In the genomic region with DNA sequence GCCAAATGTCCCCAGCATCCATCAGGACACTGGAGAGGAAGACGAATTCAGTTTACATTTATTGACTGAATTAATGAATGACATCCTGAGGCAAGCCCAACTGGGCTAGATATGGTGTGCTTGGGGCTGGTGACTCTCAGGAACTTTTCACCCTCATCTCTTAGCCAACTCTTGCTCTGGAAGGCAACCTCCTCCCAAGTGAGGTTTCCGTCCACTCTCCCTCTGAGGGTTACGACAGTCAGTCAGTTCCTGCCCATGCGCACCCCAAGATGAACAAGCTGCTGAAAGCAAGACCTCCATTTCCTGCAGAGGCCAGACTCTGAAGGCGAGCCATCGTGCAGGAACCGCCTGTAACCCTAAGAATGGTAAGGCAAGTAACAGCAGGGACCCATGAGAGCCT, we compare ENCODE assay signal across 33 mouse cellular contexts. TPM values are rescaled to one million over a fixed set of nuclear protein-coding genes. Genes with fewer than 3 reads are reported as not detected.
DNase-seq lines count a peak whose midpoint lies in the region; ATAC-seq and TF ChIP-seq lines count a peak whose summit lies in the region.
"Had no signal": no experiment of that assay in that cellular context is flagged by ENCODE, and none has a peak within 500 bp of the region (broad histone marks: within the 10 kb centered on the region; RNA-seq: fewer than 3 reads in every experiment).

No protein-coding gene starts in this region.

- 0 out of 2 replicates have a peak overlapping the region, but pooled peaks have one; percentile 21 for H3K9ac ChIP-seq in forebrain, embryonic 13.5 days
- no peak overlapping the region for H3K9ac ChIP-seq in forebrain, postnatal 0 days
- no peak overlapping the region for H3K9ac ChIP-seq in neural tube, embryonic 12.5 days
- H3K9ac ChIP-seq in liver, embryonic 12.5 days: peak overlapping the region; percentile 90
- H3K9ac ChIP-seq: heart, embryonic 12.5 days; hindbrain, embryonic 15.5 days; stomach, embryonic 15.5 days had no signal

- H3K36me3 ChIP-seq in forebrain, embryonic 13.5 days (ENCODE audit: poor library complexity, severe bottlenecking): peaks cover 29% of the 10 kb centered on the region
- peaks cover 14% of the 10 kb centered on the region for H3K36me3 ChIP-seq in forebrain, postnatal 0 days (ENCODE audit: insufficient read depth)
- peaks cover 18% of the 10 kb centered on the region for H3K36me3 ChIP-seq in neural tube, embryonic 12.5 days
- peaks cover 59% of the 10 kb centered on the region for H3K36me3 ChIP-seq in liver, embryonic 12.5 days
- H3K36me3 ChIP-seq: hindbrain, embryonic 15.5 days had no signal

- no peak overlapping the region for H3K4me3 ChIP-seq in forebrain, embryonic 13.5 days
- no peak overlapping the region for H3K4me3 ChIP-seq in forebrain, postnatal 0 days (ENCODE audit: low read depth, low read length)
- no peak overlapping the region for H3K4me3 ChIP-seq in neural tube, embryonic 12.5 days
- no peak overlapping the region for H3K4me3 ChIP-seq in liver, embryonic 12.5 days
- H3K4me3 ChIP-seq: gastrocnemius, adult 2 months; heart, embryonic 12.5 days; hindbrain, embryonic 15.5 days; midbrain, embryonic 10.5 days; stomach, embryonic 15.5 days had no signal

- ATAC-seq in forebrain, embryonic 13.5 days: no peak
- no peak for ATAC-seq in forebrain, postnatal 0 days
- no peak for ATAC-seq in neural tube, embryonic 12.5 days (ENCODE audit: low FRiP score, low read depth)
- no peak for ATAC-seq in liver, embryonic 12.5 days
- no peak for ATAC-seq in monocyte, adult 5-6 weeks (replicated peaks; ENCODE audit: insufficient number of reproducible peaks, low FRiP score, low TSS enrichment, poor library complexity, severe bottlenecking)
- ATAC-seq: midbrain, embryonic 16.5 days; Patski had no signal

- no peak for TF ChIP-seq CTCF in forebrain, postnatal 0 days (IDR thresholded peaks at IDR 0.05; ENCODE audit: low read depth)

- peaks cover 32% of the 10 kb centered on the region for H3K4me1 ChIP-seq in forebrain, embryonic 13.5 days
- H3K4me1 ChIP-seq in forebrain, postnatal 0 days (ENCODE audit: insufficient read depth): peaks cover 3% of the 10 kb centered on the region; the same call in 1 of the 2 replicates
- peaks cover 37% of the 10 kb centered on the region for H3K4me1 ChIP-seq in neural tube, embryonic 12.5 days
- peaks cover 80% of the 10 kb centered on the region for H3K4me1 ChIP-seq in liver, embryonic 12.5 days

- H3K4me2 ChIP-seq in forebrain, embryonic 13.5 days: no peak overlapping the region
- no peak overlapping the region for H3K4me2 ChIP-seq in forebrain, postnatal 0 days (ENCODE audit: low read depth)
- peak overlapping the region; percentile 27; the same call in 1 of the 2 replicates for H3K4me2 ChIP-seq in neural tube, embryonic 12.5 days (replicated peaks)
- H3K4me2 ChIP-seq in liver, embryonic 12.5 days: peak overlapping the region; percentile 87
- H3K4me2 ChIP-seq: hindbrain, embryonic 15.5 days; stomach, embryonic 15.5 days had no signal

- no peaks in the 10 kb centered on the region for H3K9me3 ChIP-seq in forebrain, embryonic 13.5 days (replicated peaks)
- H3K9me3 ChIP-seq in forebrain, postnatal 0 days (ENCODE audit: low read length): no peaks in the 10 kb centered on the region
- H3K9me3 ChIP-seq in neural tube, embryonic 12.5 days: no peaks in the 10 kb centered on the region
- H3K9me3 ChIP-seq in liver, embryonic 12.5 days (replicated peaks): no peaks in the 10 kb centered on the region
- H3K9me3 ChIP-seq: G1E; heart, embryonic 12.5 days; hindbrain, embryonic 15.5 days; midbrain, embryonic 10.5 days; stomach, embryonic 15.5 days had no signal

- no peaks in the 10 kb centered on the region for H3K27me3 ChIP-seq in forebrain, embryonic 13.5 days
- no peaks in the 10 kb centered on the region for H3K27me3 ChIP-seq in forebrain, postnatal 0 days (ENCODE audit: insufficient read depth, low read length)
- no peaks in the 10 kb centered on the region for H3K27me3 ChIP-seq in neural tube, embryonic 12.5 days (replicated peaks)
- H3K27me3 ChIP-seq in liver, embryonic 12.5 days (replicated peaks): no peaks in the 10 kb centered on the region
- H3K27me3 ChIP-seq: CH12.LX; heart, embryonic 12.5 days; hindbrain, embryonic 15.5 days; Patski; stomach, embryonic 15.5 days had no signal

- DNase-seq in forebrain, postnatal 0 days: no peak
- DNase-seq in neural tube, embryonic 10.5 days (ENCODE audit: extremely low spot score, low spot score): no peak
- no peak for DNase-seq in urinary bladder, postnatal 25 days (ENCODE audit: low spot score)
- DNase-seq: adrenal gland, adult 2 months; B cell, adult 2 months; cerebellum, adult 8-10 months; cerebellum, postnatal 36 days; heart, postnatal 14 days; kidney, adult 8-10 months; kidney, postnatal 10 days; left cerebral cortex, postnatal 4 days; lung, adult 18-20 months; lung, postnatal 10 days had no signal

- 93% methylated on average over 7 of the region's 7 CpGs for WGBS in forebrain, embryonic 13.5 days
- WGBS in forebrain, postnatal 0 days: 95% methylated on average over 7 of the region's 7 CpGs
- WGBS in neural tube, embryonic 12.5 days: 92% methylated on average over 7 of the region's 7 CpGs
- WGBS in liver, embryonic 12.5 days (ENCODE audit: insufficient replicate concordance): 91% methylated on average over 7 of the region's 7 CpGs

- H3K27ac ChIP-seq in forebrain, embryonic 13.5 days: no peak overlapping the region
- no peak overlapping the region for H3K27ac ChIP-seq in forebrain, postnatal 0 days (ENCODE audit: low read depth, low read length)
- H3K27ac ChIP-seq in neural tube, embryonic 12.5 days: no peak overlapping the region
- peak overlapping the region; percentile 96 for H3K27ac ChIP-seq in liver, embryonic 12.5 days
- H3K27ac ChIP-seq: gastrocnemius, adult 2 months; hindbrain, embryonic 15.5 days; stomach, embryonic 15.5 days had no signal

RNA-seq across cellular contexts. Expression of a gene that starts 2.9 kb away (rescaled TPM):
- 97.1 and 99.3 TPM in 2 replicates for polyA plus RNA-seq in forebrain, embryonic 13.5 days (2015; fragmentation: Nextera tagmentation; extraction: Ambion mirVana)
- 47.2 and 95.0 TPM in 2 replicates for total RNA-seq in forebrain, postnatal 0 days (2014; rRNA removed)
- 94.0 and 96.2 TPM in 2 replicates for polyA plus RNA-seq in forebrain, postnatal 0 days (2015; fragmentation: Nextera tagmentation; extraction: Ambion mirVana)
- 98.8 and 104 TPM in 2 replicates for polyA plus RNA-seq in neural tube, embryonic 12.5 days (2016; fragmentation: Nextera tagmentation; extraction: Ambion mirVana)
- polyA plus RNA-seq in liver, embryonic 12.5 days (2016; fragmentation: Nextera tagmentation; extraction: Ambion mirVana): 131 and 141 TPM in 2 replicates
- total RNA-seq in monocyte, adult 5-6 weeks (2017): 4.0 to 11.8 TPM (median 5.2 TPM) in 3 replicates

RNA-seq across cellular contexts. Expression of a gene that starts 22.9 kb away (rescaled TPM):
- 14.8 and 15.3 TPM in 2 replicates for polyA plus RNA-seq in forebrain, embryonic 13.5 days (2015; fragmentation: Nextera tagmentation; extraction: Ambion mirVana)
- 113 and 120 TPM in 2 replicates for total RNA-seq in forebrain, postnatal 0 days (2014; rRNA removed)
- polyA plus RNA-seq in forebrain, postnatal 0 days (2015; fragmentation: Nextera tagmentation; extraction: Ambion mirVana): 13.0 and 17.9 TPM in 2 replicates
- polyA plus RNA-seq in neural tube, embryonic 12.5 days (2016; fragmentation: Nextera tagmentation; extraction: Ambion mirVana): 19.3 and 21.1 TPM in 2 replicates
- polyA plus RNA-seq in liver, embryonic 12.5 days (2016; fragmentation: Nextera tagmentation; extraction: Ambion mirVana): 5.9 and 6.5 TPM in 2 replicates
- total RNA-seq in monocyte, adult 5-6 weeks (2017): 12.5 to 17.0 TPM (median 14.0 TPM) in 3 replicates

RNA-seq across cellular contexts. Expression of a gene that starts 23.7 kb away (rescaled TPM):
- not detected in 2 replicates for polyA plus RNA-seq in forebrain, embryonic 13.5 days (2015; fragmentation: Nextera tagmentation; extraction: Ambion mirVana)
- total RNA-seq in forebrain, postnatal 0 days (2014; rRNA removed): not detected in 2 replicates
- not detected in 2 replicates for polyA plus RNA-seq in forebrain, postnatal 0 days (2015; fragmentation: Nextera tagmentation; extraction: Ambion mirVana)
- polyA plus RNA-seq in neural tube, embryonic 12.5 days (2016; fragmentation: Nextera tagmentation; extraction: Ambion mirVana): not detected in 2 replicates
- polyA plus RNA-seq in liver, embryonic 12.5 days (2016; fragmentation: Nextera tagmentation; extraction: Ambion mirVana): not detected in 2 replicates
- total RNA-seq in monocyte, adult 5-6 weeks (2017): not detected in 3 replicates
- total RNA-seq: adrenal gland, adult 2 months; CH12.LX; G1E; gastrocnemius, adult 2 months; gastrocnemius, postnatal 4 days; heart, postnatal 14 days; layer of hippocampus, postnatal 14 days; left cerebral cortex, adult 8-10 months; left cerebral cortex, postnatal 4 days; neutrophil, adult 5-6 weeks had no signal
- polyA plus RNA-seq: adrenal gland, adult 2 months; embryonic facial prominence, embryonic 14.5 days; G1E; heart, embryonic 12.5 days; hindbrain, embryonic 15.5 days; intestine, embryonic 14.5 days; midbrain, embryonic 10.5 days; midbrain, embryonic 16.5 days; Patski; stomach, embryonic 15.5 days; thymus, postnatal 0 days had no signal

RNA-seq across cellular contexts. Expression of a gene that starts 29.8 kb away (rescaled TPM):
- 52.0 and 59.7 TPM in 2 replicates for polyA plus RNA-seq in forebrain, embryonic 13.5 days (2015; fragmentation: Nextera tagmentation; extraction: Ambion mirVana)
- total RNA-seq in forebrain, postnatal 0 days (2014; rRNA removed): 10.6 and 11.7 TPM in 2 replicates
- polyA plus RNA-seq in forebrain, postnatal 0 days (2015; fragmentation: Nextera tagmentation; extraction: Ambion mirVana): 12.4 and 15.2 TPM in 2 replicates
- 97.0 and 99.5 TPM in 2 replicates for polyA plus RNA-seq in neural tube, embryonic 12.5 days (2016; fragmentation: Nextera tagmentation; extraction: Ambion mirVana)
- 172 and 182 TPM in 2 replicates for polyA plus RNA-seq in liver, embryonic 12.5 days (2016; fragmentation: Nextera tagmentation; extraction: Ambion mirVana)
- total RNA-seq in monocyte, adult 5-6 weeks (2017): 7.7 to 39.4 TPM (median 11.3 TPM) in 3 replicates

RNA-seq across cellular contexts. Expression of a gene that starts 29.9 kb away (rescaled TPM):
- 2.4 and 3.3 TPM in 2 replicates for polyA plus RNA-seq in forebrain, embryonic 13.5 days (2015; fragmentation: Nextera tagmentation; extraction: Ambion mirVana)
- total RNA-seq in forebrain, postnatal 0 days (2014; rRNA removed): 5.3 and 6.3 TPM in 2 replicates
- polyA plus RNA-seq in forebrain, postnatal 0 days (2015; fragmentation: Nextera tagmentation; extraction: Ambion mirVana): 2.2 and 2.4 TPM in 2 replicates
- 6.1 and 6.9 TPM in 2 replicates for polyA plus RNA-seq in neural tube, embryonic 12.5 days (2016; fragmentation: Nextera tagmentation; extraction: Ambion mirVana)
- polyA plus RNA-seq in liver, embryonic 12.5 days (2016; fragmentation: Nextera tagmentation; extraction: Ambion mirVana): 4.2 TPM in 2 replicates
- not detected in 3 replicates for total RNA-seq in monocyte, adult 5-6 weeks (2017)
- total RNA-seq: neutrophil, adult 5-6 weeks had no signal

Comparison
In these comparisons a context has a peak if more than half of its experiments do, and no peak if none do; other contexts are left out.
1. H3K9ac ChIP-seq: peak in forebrain, embryonic 13.5 days (single experiment) and liver, embryonic 12.5 days (single experiment); none in forebrain, postnatal 0 days (single experiment) and neural tube, embryonic 12.5 days (single experiment).
2. H3K4me2 ChIP-seq: peak in neural tube, embryonic 12.5 days (single experiment) and liver, embryonic 12.5 days (single experiment); none in forebrain, embryonic 13.5 days (single experiment) and forebrain, postnatal 0 days (single experiment).